Mouse (Mus musculus): Measurements from ENCODE around the gene 1810065E05Rik. TPM values are rescaled to one million over a fixed set of nuclear protein-coding genes. Genes with fewer than 3 reads are reported as not detected.
A peak's percentile ranks its signal among the peaks of the same experiment; 100 is the strongest.

1810065E05Rik gene
- total RNA-seq (2021): not detected

DNA sequence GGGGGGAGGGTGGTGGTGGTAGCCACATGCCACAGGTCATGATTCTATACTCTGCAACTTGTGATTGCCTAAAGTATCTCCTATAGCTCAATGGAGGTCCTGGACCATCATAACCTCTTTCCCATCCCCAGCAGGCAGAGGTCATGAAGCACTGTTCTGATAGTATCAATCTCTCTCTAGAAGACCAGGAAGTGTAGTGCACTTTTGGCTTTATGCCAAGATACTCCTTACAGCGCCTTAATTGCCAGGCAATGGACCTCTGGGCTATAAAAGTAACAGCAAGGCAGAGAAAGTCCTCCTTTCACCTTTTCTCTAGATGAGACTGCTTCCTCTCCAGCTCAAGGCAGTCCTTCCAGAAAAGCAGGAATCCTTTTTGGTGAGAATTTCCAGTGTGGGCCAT, at the start of gene 1810065E05Rik:
TSS of gene 1810065E05Rik (plus strand) at position 297 of the 400 bp plus-strand sequence.
- intact Hi-C loops (cut with DNase I): no loop called here
- no peak for DNase-seq

DNA sequence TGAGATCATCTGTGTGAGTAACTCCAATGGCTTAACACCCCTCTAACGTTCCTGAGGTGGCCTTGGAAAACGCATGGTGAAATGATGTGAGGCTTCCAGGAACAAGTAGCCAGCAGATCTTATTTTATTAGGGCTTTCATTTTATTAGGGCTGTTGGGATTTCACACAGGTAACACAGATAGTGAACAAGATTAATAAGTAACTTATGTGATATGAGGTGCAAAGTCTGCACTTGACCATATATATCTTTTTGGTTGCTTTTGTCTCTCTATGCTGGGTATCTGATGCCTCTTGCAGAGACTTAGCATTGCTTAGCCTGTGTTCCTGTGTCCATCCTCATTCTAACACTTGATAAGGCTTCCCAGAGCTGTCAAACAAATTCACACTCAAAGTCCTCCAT, 43.6 kb upstream of the 1810065E05Rik start:
- intact Hi-C loops (cut with DNase I): no loop called here
- DNase-seq: no peak

DNA sequence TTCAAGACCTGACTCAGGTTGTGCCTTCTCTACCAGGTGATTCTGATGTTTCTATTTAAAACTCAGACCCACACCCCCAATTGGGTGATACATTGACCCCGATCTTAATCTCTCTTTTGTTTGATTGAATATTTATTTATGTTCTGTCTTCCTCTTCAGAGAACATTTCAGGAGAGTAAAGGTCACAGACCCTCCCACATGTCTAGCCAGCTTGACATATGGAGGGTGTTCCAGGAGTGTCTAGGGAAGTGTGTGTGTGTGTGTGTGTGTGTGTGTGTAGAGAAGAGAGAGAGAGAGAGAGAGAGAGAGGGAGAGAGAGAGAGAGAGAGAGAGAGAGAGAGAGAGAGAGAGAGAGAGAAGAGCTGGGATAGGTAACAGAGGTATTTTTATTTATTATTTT, 43.2 kb upstream of the 1810065E05Rik start:
- intact Hi-C loops (cut with DNase I): no loop called here
- DNase-seq: no peak

DNA sequence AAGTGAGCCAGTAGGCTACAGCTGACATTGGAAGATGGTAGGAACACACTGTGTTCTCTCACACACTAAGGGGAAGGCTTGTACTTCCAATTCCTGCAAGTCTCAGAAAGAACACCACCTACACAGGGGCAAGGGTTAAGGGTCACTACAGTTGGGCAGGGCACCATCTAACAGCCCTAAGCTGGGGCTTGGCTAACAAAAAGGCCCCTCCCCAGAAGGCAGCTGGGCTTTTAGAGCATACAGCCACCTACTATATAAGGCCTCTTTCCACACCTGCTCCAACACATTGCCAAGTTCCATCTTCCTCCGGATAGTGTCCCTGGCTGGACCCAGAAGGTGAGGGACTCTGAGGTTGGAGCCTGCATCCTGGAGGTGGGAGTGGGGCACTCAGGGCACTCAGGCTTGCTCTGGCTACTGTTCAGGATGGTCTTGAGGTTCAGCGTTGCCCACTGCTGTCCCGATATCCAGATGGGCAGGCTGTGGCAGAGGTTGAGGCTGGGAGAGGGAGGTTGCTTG, 42.1 kb upstream of the 1810065E05Rik start, which contains the start of gene Lypd8:
TSS of gene Lypd8 (plus strand) at position 281 of the 516 bp plus-strand sequence.
- intact Hi-C loops (cut with DNase I): no loop called here
- no peak for DNase-seq

DNA sequence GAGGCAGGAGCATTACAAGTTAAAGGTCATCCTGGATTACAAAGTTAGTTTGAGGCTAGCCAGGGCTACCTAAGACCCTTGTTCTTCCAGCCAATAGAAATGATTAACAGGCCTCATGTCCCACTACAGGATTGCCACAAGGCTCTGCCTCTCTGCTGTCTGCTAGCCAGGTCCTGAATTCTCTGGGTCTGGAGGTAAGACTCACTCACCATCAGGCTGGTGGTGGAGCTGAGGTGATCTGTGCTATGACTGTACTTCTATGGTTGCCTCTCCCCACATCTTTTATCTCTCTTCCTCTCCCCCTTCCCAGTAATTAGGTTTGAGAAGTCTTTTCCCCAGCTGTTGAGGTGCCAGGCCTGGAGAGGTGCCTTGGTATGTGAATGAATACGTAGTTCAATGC, 41.4 kb upstream of the 1810065E05Rik start:
- intact Hi-C loops (cut with DNase I): no loop called here

DNA sequence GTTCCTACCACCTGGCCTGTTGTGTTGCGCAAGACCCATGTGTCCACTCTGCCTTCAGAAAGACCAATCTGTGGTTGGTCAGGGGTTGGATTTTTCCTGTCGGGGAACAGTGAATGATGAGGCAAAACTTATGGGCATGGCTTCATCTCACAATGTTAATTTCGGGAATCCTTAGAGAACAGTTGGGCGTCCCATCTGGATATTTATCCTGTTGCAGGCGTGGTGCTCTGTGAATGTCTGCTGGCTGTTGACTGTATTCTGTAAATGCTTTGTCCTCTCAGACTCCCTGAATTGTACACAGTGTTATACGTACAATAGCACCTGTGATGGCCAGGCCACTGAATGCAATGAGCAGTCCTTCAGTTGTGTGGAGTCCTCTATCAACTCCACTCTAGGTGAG, 38.4 kb upstream of the 1810065E05Rik start:
- intact Hi-C loops (cut with DNase I): no loop called here
- no peak for DNase-seq

More for the DNA sequence above, 41.4 kb upstream of the 1810065E05Rik start:
- no peak for DNase-seq

DNA sequence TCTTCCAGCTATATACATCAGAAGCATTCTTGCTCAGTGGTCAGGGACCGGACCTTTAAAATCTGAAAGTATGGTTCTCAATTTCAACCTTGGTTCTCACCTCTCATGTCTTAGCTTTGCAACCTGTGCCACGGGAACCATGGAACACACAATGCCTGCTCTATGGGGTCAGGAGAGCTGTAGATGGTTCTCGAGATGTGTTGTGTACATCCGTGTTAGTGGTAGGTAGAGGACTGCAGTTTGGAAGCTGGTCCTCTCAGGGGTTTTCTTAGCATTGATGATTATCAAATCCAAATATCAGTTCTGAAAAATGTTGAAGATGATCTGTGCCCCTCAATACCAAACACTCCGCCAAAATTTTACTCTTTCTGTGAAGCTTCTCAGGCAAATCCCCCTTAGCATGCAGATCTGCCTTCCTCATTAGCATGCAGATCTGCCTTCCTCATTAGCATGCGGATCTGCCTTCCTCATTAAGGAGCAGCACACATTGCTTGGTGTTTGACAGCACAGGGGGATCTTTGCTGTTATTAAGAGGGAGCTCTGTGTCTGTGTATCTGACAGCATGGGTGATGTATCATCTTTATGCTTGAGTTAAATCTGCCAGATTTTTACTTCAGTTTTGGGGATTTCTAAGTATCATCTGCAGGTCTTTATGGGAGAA, 20.8 kb upstream of the 1810065E05Rik start:
- DNase-seq: no peak
- intact Hi-C loops (cut with DNase I): no loop called here

DNA sequence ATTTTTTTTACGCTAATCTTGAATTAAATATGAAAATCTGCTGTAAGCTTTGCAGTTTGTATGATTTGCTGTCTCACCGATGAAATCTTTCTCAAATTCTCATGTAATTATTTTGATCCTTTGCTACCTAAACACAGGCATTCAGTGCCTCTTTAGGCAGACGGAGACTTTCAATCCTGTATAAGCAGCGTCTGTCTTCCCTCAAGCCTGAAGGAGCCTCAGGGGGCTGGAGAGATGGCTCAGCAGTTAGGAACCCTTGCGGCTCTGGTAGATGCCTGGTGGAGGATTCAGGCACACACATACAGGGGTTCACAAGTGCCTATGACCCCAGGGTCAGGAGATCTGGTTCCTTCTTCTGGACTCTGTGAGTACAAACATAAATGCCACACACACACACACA, 20.3 kb upstream of the 1810065E05Rik start:
- intact Hi-C loops (cut with DNase I): no loop called here
- no peak for DNase-seq

DNA sequence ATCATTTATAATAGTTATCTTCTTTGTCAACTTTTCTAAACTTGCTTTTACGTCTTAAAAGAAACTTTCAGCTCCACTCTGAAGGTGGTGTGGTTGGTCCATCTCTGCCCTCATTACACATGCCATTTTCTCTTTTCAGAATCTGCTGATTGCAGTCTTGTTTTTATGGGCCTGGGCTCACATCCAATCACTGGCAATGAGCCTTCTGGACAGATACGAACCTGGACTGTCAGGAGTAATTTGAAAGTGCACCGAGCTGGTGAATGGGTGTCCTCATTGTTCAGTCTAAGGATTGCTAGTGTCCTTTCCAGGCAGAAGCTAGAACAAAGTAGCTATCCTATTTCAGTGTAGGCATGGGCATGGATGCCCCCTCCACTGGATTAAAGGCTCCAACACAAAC, 12.8 kb upstream of the 1810065E05Rik start:
- peak; percentile 7 for DNase-seq
- intact Hi-C loops (cut with DNase I): no loop called here

DNA sequence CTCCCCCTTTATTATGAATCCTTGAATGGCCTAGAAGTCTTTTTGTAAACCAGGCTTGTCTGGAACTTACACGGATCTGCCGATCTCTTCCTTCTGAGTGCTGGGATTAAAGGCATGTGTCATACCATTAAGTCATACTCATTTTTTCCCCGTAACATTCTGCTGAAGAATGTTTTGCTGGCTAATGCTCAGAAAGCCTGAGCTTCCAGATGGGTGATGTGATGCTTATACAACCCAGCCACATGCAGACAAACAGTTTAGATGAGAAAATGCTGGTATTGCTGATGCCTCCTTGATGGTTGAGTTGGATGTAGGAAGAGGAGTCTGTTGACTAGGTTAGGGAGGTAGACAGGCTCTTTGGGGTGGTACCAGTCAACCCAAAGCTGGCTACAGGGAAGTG, 2.6 kb upstream of the 1810065E05Rik start:
- intact Hi-C loops (cut with DNase I): no loop called here
- no peak for DNase-seq

DNA sequence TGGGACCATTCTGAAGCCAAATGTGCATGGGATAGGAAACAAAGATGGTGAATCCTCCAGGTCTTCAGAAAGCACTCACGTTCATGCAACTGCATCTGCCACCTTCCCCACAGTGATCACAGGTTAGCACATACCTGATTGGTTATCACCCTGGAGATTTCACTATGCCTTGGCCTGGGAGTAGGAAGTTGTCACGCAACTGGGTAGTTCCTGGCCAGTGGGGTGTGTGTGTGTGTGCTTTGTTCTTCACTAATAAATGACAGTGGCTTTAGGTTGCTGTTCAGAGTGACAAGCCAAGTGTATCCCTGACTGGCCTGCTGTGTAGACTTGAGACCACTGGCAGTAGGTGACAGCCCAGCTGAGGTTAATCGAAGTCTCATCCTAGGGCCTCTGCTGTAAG, 11.3 kb downstream of the 1810065E05Rik start, which contains the start of gene Gm12253:
TSS of gene Gm12253 (plus strand) at position 301 of the 400 bp plus-strand sequence.
- no peak for DNase-seq
- intact Hi-C loops (cut with DNase I): no loop called here

DNA sequence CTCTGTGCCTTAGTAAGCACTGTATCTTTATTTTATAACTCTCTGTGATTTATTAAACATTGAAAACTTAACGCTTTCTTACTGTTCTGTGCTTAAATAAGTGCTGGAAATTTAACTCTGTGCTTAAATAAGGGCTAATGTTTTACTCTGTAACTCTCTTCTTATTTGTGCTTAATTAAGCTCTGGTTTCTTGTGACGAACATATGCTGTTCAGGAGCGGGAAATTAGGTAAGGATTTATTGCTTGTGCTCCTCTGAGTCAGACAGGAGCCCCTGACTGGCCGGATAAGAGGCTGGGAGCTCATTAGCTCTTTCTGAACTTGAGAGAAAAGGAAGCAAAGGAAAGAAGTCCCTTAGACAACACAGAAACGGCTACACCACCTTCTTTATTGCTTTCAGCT, 17.0 kb downstream of the 1810065E05Rik start:
- intact Hi-C loops (cut with DNase I): no loop called here
- no peak for DNase-seq

DNA sequence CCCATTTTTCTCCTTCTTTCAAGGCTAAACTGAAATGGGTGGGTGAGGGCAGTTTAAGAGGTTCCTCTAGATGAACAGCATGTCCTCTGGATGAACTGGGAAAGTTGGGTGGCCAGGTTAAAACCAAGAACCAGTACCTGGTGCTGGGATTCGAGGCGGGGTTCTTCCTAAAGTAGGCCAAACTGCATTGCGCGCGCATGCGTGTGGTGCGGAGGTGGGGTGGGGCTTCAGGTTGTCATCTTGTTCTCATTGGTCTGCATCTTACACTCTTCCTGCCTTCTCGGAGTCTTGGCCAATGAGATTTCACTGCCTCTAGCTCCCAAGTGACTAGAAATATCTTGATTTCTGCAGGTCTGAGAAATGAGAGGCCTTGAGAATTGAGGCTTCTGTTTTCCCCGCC, 31.8 kb downstream of the 1810065E05Rik start, which contains the start of gene Lypd9:
TSS of gene Lypd9 (minus strand) at position 165 of the 400 bp plus-strand sequence.
- no peak for DNase-seq
- intact Hi-C loops (cut with DNase I): no loop called here

DNA sequence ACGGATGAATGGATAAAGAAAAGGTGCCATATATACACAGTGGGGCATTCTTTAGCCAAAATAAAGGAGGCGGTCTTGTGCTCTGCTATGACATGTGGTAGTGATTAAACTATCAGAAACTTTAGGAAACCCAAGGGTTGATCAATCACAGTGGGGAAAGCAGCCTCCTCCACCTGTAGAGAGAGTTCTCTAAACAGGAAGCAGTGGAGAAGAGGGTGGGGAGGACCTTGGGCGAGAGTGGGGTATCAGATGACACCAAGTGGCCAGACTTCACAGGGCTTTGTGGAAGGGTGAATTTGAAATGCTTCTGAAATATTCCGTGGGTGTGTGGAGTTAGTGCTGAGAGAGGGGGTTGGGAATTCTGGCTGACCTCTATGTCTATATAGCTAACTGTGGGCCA, 32.7 kb downstream of the 1810065E05Rik start:
- no peak for DNase-seq
- intact Hi-C loops (cut with DNase I): no loop called here

DNA sequence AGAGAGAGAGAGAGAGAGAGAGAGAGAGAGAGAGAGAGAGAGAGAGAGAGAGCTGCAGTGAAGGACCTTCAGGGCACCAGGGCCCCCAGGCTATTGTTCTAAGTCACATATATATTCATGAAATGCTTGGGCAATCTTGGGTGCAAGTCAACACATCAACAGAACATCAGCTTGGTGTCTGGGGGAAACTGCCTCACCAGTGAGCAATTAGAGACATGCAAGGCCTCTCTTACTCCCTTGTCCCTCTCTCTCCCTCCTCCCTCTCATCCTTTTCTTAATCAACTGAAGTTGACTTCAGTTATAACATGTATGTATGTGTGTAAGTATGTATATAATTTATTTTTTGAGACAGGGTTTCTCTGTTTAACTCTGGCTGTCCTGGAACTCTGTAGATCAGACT, 41.3 kb downstream of the 1810065E05Rik start, which contains the start of gene Olfr30:
TSS of gene Olfr30 (minus strand) at position 101 of the 400 bp plus-strand sequence.
- no peak for DNase-seq
- intact Hi-C loops (cut with DNase I): no loop called here

Other genes starting within 250 kb of the 1810065E05Rik start
- gene Mrpl22, start 249.4 kb upstream of the 1810065E05Rik start, total RNA-seq (2021): 10 to 100 TPM; 37.6 to 37.9 TPM
- gene Igtp, start 221.6 kb upstream of the 1810065E05Rik start, total RNA-seq (2021): under 1 TPM; 0.66 to 0.79 TPM
- gene Irgm2, start 221.5 kb upstream of the 1810065E05Rik start, total RNA-seq (2021): 1 to 10 TPM in 1 of 2 experiments, under 1 TPM in 1; 0.79 to 1.2 TPM
- not detected for gene 4930438A08Rik, start 146.3 kb upstream of the 1810065E05Rik start, total RNA-seq (2021)
- 10 to 100 TPM; 30.4 to 32.2 TPM for gene Zfp692, start 114.0 kb upstream of the 1810065E05Rik start, total RNA-seq (2021)
- 10 to 100 TPM; 43.5 TPM for gene Zfp672, start 90.8 kb upstream of the 1810065E05Rik start, total RNA-seq (2021)
- 10 to 100 TPM; 44.2 to 48.8 TPM for gene Sh3bp5l, start 90.4 kb upstream of the 1810065E05Rik start, total RNA-seq (2021)
- gene Lypd8, start 42.1 kb upstream of the 1810065E05Rik start, total RNA-seq (2021): not detected
- not detected for gene Gm12253, start 11.4 kb downstream of the 1810065E05Rik start, total RNA-seq (2021)
- gene Lypd9, start 31.8 kb downstream of the 1810065E05Rik start, total RNA-seq (2021): not detected
- gene Olfr30, start 41.2 kb downstream of the 1810065E05Rik start, total RNA-seq (2021): not detected
- gene Olfr332, start 71.4 kb downstream of the 1810065E05Rik start, total RNA-seq (2021): not detected
- gene Olfr331, start 81.5 kb downstream of the 1810065E05Rik start, total RNA-seq (2021): not detected
- gene Olfr330, start 113.7 kb downstream of the 1810065E05Rik start, total RNA-seq (2021): not detected
- not detected for gene Olfr329-ps, start 125.3 kb downstream of the 1810065E05Rik start, total RNA-seq (2021)
- gene Olfr328, start 134.5 kb downstream of the 1810065E05Rik start, total RNA-seq (2021): under 1 TPM; 0.12 to 0.34 TPM
- gene Olfr224, start 149.4 kb downstream of the 1810065E05Rik start, total RNA-seq (2021): not detected
- gene Olfr325, start 156.6 kb downstream of the 1810065E05Rik start, total RNA-seq (2021): not detected
- gene Olfr324, start 174.0 kb downstream of the 1810065E05Rik start, total RNA-seq (2021): not detected
- gene 2210407C18Rik, start 195.0 kb downstream of the 1810065E05Rik start, total RNA-seq (2021): not detected
- not detected for gene Olfr323, start 209.4 kb downstream of the 1810065E05Rik start, total RNA-seq (2021)
- under 1 TPM in 1 of 2 experiments, not detected in 1; 0.26 TPM for gene Trim58, start 219.4 kb downstream of the 1810065E05Rik start, total RNA-seq (2021)
- not detected for gene Olfr322, start 237.7 kb downstream of the 1810065E05Rik start, total RNA-seq (2021)

Measured in left cerebral cortex, postnatal 4 days (tissue).